Comparison of ENCODE assay signal across 19 mouse cellular contexts in the genomic region with DNA sequence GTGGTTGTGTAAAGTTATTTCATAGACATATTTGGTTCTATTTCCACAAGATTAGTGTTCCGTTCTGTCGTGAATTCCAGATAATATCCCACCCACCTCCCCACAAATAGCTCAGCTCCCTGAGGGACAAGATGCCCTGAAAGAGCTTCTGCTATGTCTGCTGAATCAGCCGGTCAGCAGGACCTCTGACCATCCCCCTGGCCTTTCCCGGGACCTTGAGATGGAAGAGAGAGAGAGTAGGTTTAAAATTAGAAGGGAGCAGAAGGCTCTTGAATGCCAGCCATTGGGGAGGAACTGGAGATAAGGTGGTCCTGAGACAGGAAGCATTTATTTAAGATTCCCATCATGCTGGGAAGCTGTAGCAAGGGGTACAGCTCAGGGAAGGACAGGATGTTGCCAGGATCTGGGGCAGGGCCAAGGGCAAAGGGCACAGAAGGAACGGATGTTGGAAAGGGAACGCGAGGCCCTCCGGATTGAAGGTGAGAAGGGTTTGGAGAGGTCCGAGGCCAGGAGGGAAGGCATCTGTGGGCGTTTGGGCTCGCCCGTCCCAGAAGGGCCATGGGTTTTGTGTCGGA.
DNase-seq lines count a peak whose midpoint lies in the region; ATAC-seq and TF ChIP-seq lines count a peak whose summit lies in the region.
"Had no signal": no experiment of that assay in that cellular context is flagged by ENCODE, and none has a peak within 500 bp of the region (broad histone marks: within the 10 kb centered on the region; RNA-seq: fewer than 3 reads in every experiment).

No protein-coding gene starts in this region.

- H3K27me3 ChIP-seq in heart, embryonic 10.5 days (ENCODE audit: insufficient read depth, poor library complexity, severe bottlenecking) = peaks cover 9% of the 10 kb centered on the region; the same call in 1 of the 2 replicates
- H3K27me3 ChIP-seq in heart, embryonic 12.5 days (replicated peaks) = no peaks in the 10 kb centered on the region
- no peaks in the 10 kb centered on the region for H3K27me3 ChIP-seq in lung, postnatal 0 days (replicated peaks; ENCODE audit: insufficient read depth, low read length)
- H3K27me3 ChIP-seq in hindbrain, embryonic 16.5 days (replicated peaks; ENCODE audit: control insufficient read depth, insufficient read depth, low read length) = no peaks in the 10 kb centered on the region
- H3K27me3 ChIP-seq: CH12.LX; embryonic facial prominence, embryonic 12.5 days; forebrain, embryonic 15.5 days; hindbrain, embryonic 13.5 days; intestine, embryonic 15.5 days had no signal

- ATAC-seq in heart, embryonic 12.5 days (ENCODE audit: insufficient number of reproducible peaks, low FRiP score) = no peak
- ATAC-seq in lung, postnatal 0 days = peak; percentile 35; the same call in 1 of the 2 replicates
- ATAC-seq in hindbrain, embryonic 16.5 days = no peak
- ATAC-seq: forebrain, embryonic 15.5 days; intestine, embryonic 15.5 days had no signal

- WGBS in heart, embryonic 10.5 days = 50% methylated on average over 13 of the region's 13 CpGs
- 46% methylated on average over 13 of the region's 13 CpGs for WGBS in heart, embryonic 12.5 days
- WGBS in lung, postnatal 0 days = 66% methylated on average over 13 of the region's 13 CpGs
- WGBS in hindbrain, embryonic 16.5 days = 86% methylated on average over 13 of the region's 13 CpGs

- TF ChIP-seq CTCF in lung, postnatal 0 days (IDR thresholded peaks at IDR 0.05) = no peak

- peaks cover 20% of the 10 kb centered on the region for H3K4me1 ChIP-seq in heart, embryonic 10.5 days
- peaks cover 10% of the 10 kb centered on the region for H3K4me1 ChIP-seq in heart, embryonic 12.5 days (replicated peaks)
- H3K4me1 ChIP-seq in lung, postnatal 0 days (ENCODE audit: insufficient read depth, low read depth, low read length) = no peaks in the 10 kb centered on the region
- no peaks in the 10 kb centered on the region for H3K4me1 ChIP-seq in hindbrain, embryonic 16.5 days (ENCODE audit: control insufficient read depth, insufficient read depth, low read depth, low read length)
- H3K4me1 ChIP-seq: intestine, embryonic 15.5 days had no signal

- no peak overlapping the region; the same call in 1 of the 2 replicates for H3K4me3 ChIP-seq in heart, embryonic 10.5 days
- H3K4me3 ChIP-seq in heart, embryonic 12.5 days = no peak overlapping the region
- H3K4me3 ChIP-seq in lung, postnatal 0 days (ENCODE audit: low read depth, low read length) = no peak overlapping the region
- no peak overlapping the region for H3K4me3 ChIP-seq in hindbrain, embryonic 16.5 days (ENCODE audit: low read length)
- H3K4me3 ChIP-seq: embryonic facial prominence, embryonic 12.5 days; forebrain, embryonic 15.5 days; hindbrain, embryonic 13.5 days; intestine, embryonic 15.5 days; layer of hippocampus, adult 2 months; midbrain, embryonic 10.5 days had no signal

- peak overlapping the region; percentile 62; the same call in 1 of the 2 replicates for H3K27ac ChIP-seq in heart, embryonic 10.5 days
- H3K27ac ChIP-seq in heart, embryonic 12.5 days (ENCODE audit: poor library complexity, severe bottlenecking) = no peak overlapping the region
- H3K27ac ChIP-seq in lung, postnatal 0 days (ENCODE audit: low read length) = no peak overlapping the region
- no peak overlapping the region for H3K27ac ChIP-seq in hindbrain, embryonic 16.5 days (ENCODE audit: low read depth, low read length)
- H3K27ac ChIP-seq: embryonic facial prominence, embryonic 12.5 days; forebrain, embryonic 15.5 days; hindbrain, embryonic 13.5 days; intestine, embryonic 15.5 days; layer of hippocampus, adult 2 months; midbrain, embryonic 10.5 days had no signal

- TF ChIP-seq EP300 in lung, postnatal 0 days (IDR thresholded peaks at IDR 0.05) = peak; percentile 61

- H3K36me3 ChIP-seq in heart, embryonic 10.5 days = no peaks in the 10 kb centered on the region
- H3K36me3 ChIP-seq in heart, embryonic 12.5 days = no peaks in the 10 kb centered on the region
- no peaks in the 10 kb centered on the region for H3K36me3 ChIP-seq in lung, postnatal 0 days (ENCODE audit: insufficient read depth, low read length)
- no peaks in the 10 kb centered on the region for H3K36me3 ChIP-seq in hindbrain, embryonic 16.5 days (ENCODE audit: control insufficient read depth, insufficient read depth, low read length)
- H3K36me3 ChIP-seq: embryonic facial prominence, embryonic 12.5 days; forebrain, embryonic 15.5 days; hindbrain, embryonic 13.5 days; intestine, embryonic 15.5 days; midbrain, embryonic 10.5 days had no signal

- no peak overlapping the region for H3K9ac ChIP-seq in heart, embryonic 12.5 days
- H3K9ac ChIP-seq in lung, postnatal 0 days (replicated peaks; ENCODE audit: low read depth) = no peak overlapping the region
- H3K9ac ChIP-seq in hindbrain, embryonic 16.5 days (ENCODE audit: low read depth, low read length) = no peak overlapping the region
- H3K9ac ChIP-seq: embryonic facial prominence, embryonic 12.5 days; forebrain, embryonic 15.5 days; hindbrain, embryonic 13.5 days; intestine, embryonic 15.5 days; lung, embryonic 14.5 days had no signal

- no peaks in the 10 kb centered on the region for H3K9me3 ChIP-seq in heart, embryonic 10.5 days
- no peaks in the 10 kb centered on the region for H3K9me3 ChIP-seq in heart, embryonic 12.5 days (replicated peaks)
- H3K9me3 ChIP-seq in lung, postnatal 0 days (ENCODE audit: low read length) = no peaks in the 10 kb centered on the region
- no peaks in the 10 kb centered on the region for H3K9me3 ChIP-seq in hindbrain, embryonic 16.5 days (ENCODE audit: control insufficient read depth, low read length)
- H3K9me3 ChIP-seq: embryonic facial prominence, embryonic 12.5 days; forebrain, embryonic 15.5 days; hindbrain, embryonic 13.5 days; intestine, embryonic 15.5 days; midbrain, embryonic 10.5 days had no signal

- DNase-seq in heart, embryonic 10.5 days (ENCODE audit: low spot score) = no peak
- DNase-seq in ovary, adult 18-20 months (ENCODE audit: low spot score) = peak; percentile 73
- DNase-seq in ovary, postnatal 14 days (ENCODE audit: low spot score) = no peak
- no peak for DNase-seq in lung, postnatal 0 days (ENCODE audit: low spot score)
- DNase-seq in gastrocnemius, adult 8-10 months (ENCODE audit: low spot score in 2 of 2) = no peak
- no peak for DNase-seq in right cerebral cortex, postnatal 25 days
- DNase-seq: cerebellum, postnatal 36 days; liver; lung, embryonic 14.5 days; thymus, postnatal 36 days had no signal

- H3K4me2 ChIP-seq in heart, embryonic 12.5 days = no peak overlapping the region
- no peak overlapping the region for H3K4me2 ChIP-seq in lung, postnatal 0 days (replicated peaks; ENCODE audit: low read depth, low read length)
- no peak overlapping the region for H3K4me2 ChIP-seq in hindbrain, embryonic 16.5 days (ENCODE audit: low read length)
- H3K4me2 ChIP-seq: embryonic facial prominence, embryonic 12.5 days; forebrain, embryonic 15.5 days; hindbrain, embryonic 13.5 days; intestine, embryonic 15.5 days; lung, embryonic 14.5 days had no signal
